Mouse (Mus musculus) lung, postnatal 0 days (tissue): ENCODE results near the gene Gsx2. TPM values are rescaled to one million over a fixed set of nuclear protein-coding genes. Genes with fewer than 3 reads are reported as not detected.

Experiments used
- ATAC-seq: fragments of 200-750 bp; cut with Nextera tagmentation; 2 replicates; pipeline ENCODE4 v1.8.0; 2017; ENCODE audit warnings: moderate library complexity
- DNase-seq: peaks from one replicate; pipeline ENCODE4 v3.0.0-alpha.2; 2016; ENCODE audit warnings: low spot score
- H3K27ac ChIP-seq: fragments of 300-500 bp; sonication (generic); 2 replicates; pipeline ENCODE4 v1.5.1; 2014; ENCODE audit warnings: antibody characterized with exemption, mild to moderate bottlenecking, low read length, mixed read lengths
- H3K27me3 ChIP-seq: fragments of 300-500 bp; sonication (generic); replicated peaks from 2 replicates; pipeline ENCODE4 v1.6.1; 2014; ENCODE audit warnings: low read length, mixed read lengths; ENCODE audit not compliant: insufficient read depth
- H3K36me3 ChIP-seq: fragments of 300-500 bp; sonication (generic); 2 replicates; pipeline ENCODE4 v1.6.1; 2014; ENCODE audit warnings: low read length, mixed read lengths; ENCODE audit not compliant: insufficient read depth
- H3K4me1 ChIP-seq: fragments of 300-500 bp; sonication (generic); 2 replicates; pipeline ENCODE4 v1.6.1; 2014; ENCODE audit warnings: antibody characterized with exemption, low read depth, low read length, mixed read lengths; ENCODE audit not compliant: insufficient read depth
- H3K4me2 ChIP-seq: fragments of 300-500 bp; sonication (generic); replicated peaks from 2 replicates; pipeline ENCODE4 v1.6.1; 2014; ENCODE audit warnings: low read depth, mild to moderate bottlenecking, low read length, moderate library complexity, mixed read lengths
- H3K4me3 ChIP-seq: fragments of 300-500 bp; sonication (generic); 2 replicates; pipeline ENCODE4 v1.5.1; 2014; ENCODE audit warnings: low read depth, low read length
- H3K9ac ChIP-seq: fragments of 300-500 bp; sonication (generic); replicated peaks from 2 replicates; pipeline ENCODE4 v1.6.1; 2014; ENCODE audit warnings: low read depth, mild to moderate bottlenecking
- H3K9me3 ChIP-seq: fragments of 300-500 bp; sonication (generic); 2 replicates; pipeline ENCODE4 v1.6.1; 2016; ENCODE audit warnings: low read length, mixed read lengths
- CTCF ChIP-seq: IDR thresholded peaks from 2 replicates; pipeline ENCODE4 v1.5.1; 2016; ENCODE audit warnings: antibody characterized with exemption, mild to moderate bottlenecking
- EP300 ChIP-seq: IDR thresholded peaks from 2 replicates; pipeline ENCODE4 v1.6.1; 2016; ENCODE audit warnings: antibody characterized with exemption, mild to moderate bottlenecking, control low read depth
- WGBS: fragments of 180-500 bp; shearing (Covaris S2); extraction: QIAGEN DNeasy Blood & Tissue Kit; methylation state at CpG from one replicate; pipeline ENCODE4 v1.1.7; 2014; 5-methylcytosine and 5-hydroxymethylcytosine counted together
- polyA plus RNA-seq: library from polyadenylated mRNA; unstranded; fragments of >200 nt; fragmentation: Nextera tagmentation; extraction: Ambion mirVana; gene quantifications from 2 replicates; pipeline ENCODE4 v1.2.1, GENCODE M21; 2015

Gsx2 gene
- polyA plus RNA-seq, 1 experiment from 2014 or later, result not detected

GRCm38 (mm10) chr5:75074132-75074531, 1.3 kb upstream of the Gsx2 start:
- H3K36me3 ChIP-seq, result no peaks in the 10 kb centered on the region
- no peak overlapping the region for H3K9ac ChIP-seq
- H3K4me1 ChIP-seq, result peaks cover 4% of the 10 kb centered on the region; the same call in 1 of the 2 replicates
- ATAC-seq (no peak), DNase-seq (no peak)
- 4% methylated on average over 4 of the region's 4 CpGs for WGBS
- H3K27ac ChIP-seq, result no peak overlapping the region
- H3K27me3 ChIP-seq, result peaks cover 80% of the 10 kb centered on the region
- H3K4me3 ChIP-seq, result no peak overlapping the region
- H3K9me3 ChIP-seq, result no peaks in the 10 kb centered on the region
- TF ChIP-seq EP300, result no peak
- no peak for TF ChIP-seq CTCF
- no peak overlapping the region for H3K4me2 ChIP-seq

- 9% methylated on average over 15 of the region's 15 CpGs for WGBS
- TF ChIP-seq EP300 (no peak), CTCF (no peak)
Measured at GRCm38 (mm10) chr5:75074537-75075382, 641 bp upstream of the Gsx2 start.

GRCm38 (mm10) chr5:75076326-75077050, 1.1 kb downstream of the Gsx2 start:
- Histone ChIP-seq H3K4me3 (no peak overlapping the region), H3K4me2 (no peak overlapping the region), H3K27me3 (peaks cover 85% of the 10 kb centered on the region), H3K36me3 (no peaks in the 10 kb centered on the region), H3K9ac (no peak overlapping the region), H3K9me3 (no peaks in the 10 kb centered on the region), H3K27ac (no peak overlapping the region), H3K4me1 (no peaks in the 10 kb centered on the region)
- ATAC-seq (no peak), DNase-seq (no peak)
- TF ChIP-seq EP300 (no peak), CTCF (no peak)
- WGBS, result 2% methylated on average over 17 of the region's 17 CpGs

More at GRCm38 (mm10) chr5:75074537-75075382, 641 bp upstream of the Gsx2 start:
- Histone ChIP-seq H3K27ac (no peak overlapping the region), H3K27me3 (peaks cover 82% of the 10 kb centered on the region), H3K4me2 (no peak overlapping the region), H3K36me3 (no peaks in the 10 kb centered on the region), H3K4me3 (no peak overlapping the region), H3K9me3 (no peaks in the 10 kb centered on the region), H3K4me1 (peaks cover 4% of the 10 kb centered on the region; the same call in 1 of the 2 replicates), H3K9ac (no peak overlapping the region)
- DNase-seq, result no peak
- ATAC-seq, result no peak

GRCm38 (mm10) chr5:75077051-75077380, 1.6 kb downstream of the Gsx2 start:
- no peak overlapping the region for H3K4me3 ChIP-seq
- DNase-seq, result no peak
- no peak overlapping the region for H3K4me2 ChIP-seq
- H3K9me3 ChIP-seq, result no peaks in the 10 kb centered on the region
- H3K4me1 ChIP-seq, result no peaks in the 10 kb centered on the region
- H3K36me3 ChIP-seq, result no peaks in the 10 kb centered on the region
- ATAC-seq, result no peak
- WGBS, result 1% methylated on average over 19 of the region's 19 CpGs
- TF ChIP-seq EP300, result no peak
- no peak for TF ChIP-seq CTCF
- H3K9ac ChIP-seq, result no peak overlapping the region
- H3K27me3 ChIP-seq, result peaks cover 86% of the 10 kb centered on the region
- no peak overlapping the region for H3K27ac ChIP-seq

- no peaks in the 10 kb centered on the region for H3K9me3 ChIP-seq
- H3K36me3 ChIP-seq, result no peaks in the 10 kb centered on the region
- no peak overlapping the region for H3K4me2 ChIP-seq
- no peak for ATAC-seq
- no peak overlapping the region for H3K27ac ChIP-seq
- TF ChIP-seq CTCF, result peak; percentile 37
- TF ChIP-seq EP300, result no peak
- WGBS, result 3% methylated on average over 7 of the region's 7 CpGs
- H3K4me1 ChIP-seq, result no peaks in the 10 kb centered on the region
- no peak overlapping the region for H3K4me3 ChIP-seq
- no peak for DNase-seq
- no peak overlapping the region for H3K9ac ChIP-seq
- H3K27me3 ChIP-seq, result peaks cover 85% of the 10 kb centered on the region
Measured at GRCm38 (mm10) chr5:75079564-75079963, 4.2 kb downstream of the Gsx2 start.

GRCm38 (mm10) chr5:75082439-75082838, 7.0 kb downstream of the Gsx2 start:
- TF ChIP-seq CTCF (no peak), EP300 (no peak)
- Histone ChIP-seq H3K9ac (no peak overlapping the region), H3K27me3 (peaks cover 81% of the 10 kb centered on the region), H3K36me3 (no peaks in the 10 kb centered on the region), H3K4me2 (no peak overlapping the region), H3K4me3 (no peak overlapping the region), H3K27ac (no peak overlapping the region), H3K9me3 (no peaks in the 10 kb centered on the region), H3K4me1 (no peaks in the 10 kb centered on the region)
- ATAC-seq (no peak), DNase-seq (no peak)
- 9% methylated on average over 6 of the region's 6 CpGs for WGBS
